Mouse (Mus musculus): Measurements from ENCODE around the gene Ap1b1.
A peak's percentile ranks its signal among the peaks of the same experiment; 100 is the strongest.

Gene Ap1b1

DNA sequence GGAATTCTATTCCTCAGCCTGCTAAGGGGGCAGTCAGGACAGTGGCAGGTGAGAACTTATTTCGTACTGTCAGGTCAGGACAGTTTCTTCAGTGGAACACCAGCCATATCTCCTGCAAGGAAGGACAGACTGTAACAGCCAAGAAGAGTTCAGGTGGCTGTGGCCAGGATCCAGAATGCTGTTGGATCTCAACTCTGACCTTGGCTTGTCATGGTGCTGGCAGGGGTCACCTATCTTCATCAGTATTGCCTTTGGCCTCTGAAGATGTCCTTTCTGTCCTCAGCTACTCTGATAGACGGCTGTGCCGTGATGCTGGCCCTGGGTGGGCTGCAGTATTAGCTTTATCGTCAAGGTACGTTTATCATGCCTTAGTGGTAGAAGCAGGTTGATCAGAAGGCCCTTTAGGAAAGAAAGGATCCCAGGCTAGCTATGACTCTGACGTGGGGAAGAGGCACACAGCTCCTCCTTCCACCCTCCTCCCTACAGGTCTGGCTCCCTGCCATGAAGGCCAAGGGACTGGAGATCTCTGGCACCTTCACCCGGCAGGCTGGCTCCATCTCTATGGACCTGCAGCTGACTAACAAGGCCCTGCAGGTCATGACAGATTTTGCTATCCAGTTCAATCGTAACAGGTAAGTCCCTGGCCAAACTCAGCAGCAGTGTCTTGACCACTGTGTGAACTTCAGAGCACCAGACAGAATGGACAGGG, 50.7 kb downstream of the Ap1b1 start:
- DNase-seq, result peak; percentile 78 to 83

DNA sequence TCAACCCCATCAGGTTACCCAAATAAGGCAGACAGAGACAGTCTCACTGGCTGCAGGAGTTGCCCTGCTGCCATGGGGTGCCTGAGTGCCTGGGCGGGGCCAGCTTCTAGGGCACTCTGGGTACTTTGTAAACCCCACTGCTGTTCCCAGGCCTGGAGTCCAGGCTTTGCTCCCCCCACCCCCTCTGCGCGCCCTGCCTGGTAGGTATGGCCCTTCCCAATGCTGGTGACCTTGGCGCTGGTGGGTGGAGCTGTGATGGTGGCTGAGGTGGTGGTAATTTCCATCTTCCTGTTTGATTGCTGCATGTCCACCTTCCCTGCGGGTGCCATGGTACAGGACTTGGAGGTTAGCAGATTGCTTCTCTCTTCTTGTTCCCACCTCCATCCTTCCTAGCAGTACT, 54.0 kb downstream of the Ap1b1 start:
- no peak for DNase-seq

DNA sequence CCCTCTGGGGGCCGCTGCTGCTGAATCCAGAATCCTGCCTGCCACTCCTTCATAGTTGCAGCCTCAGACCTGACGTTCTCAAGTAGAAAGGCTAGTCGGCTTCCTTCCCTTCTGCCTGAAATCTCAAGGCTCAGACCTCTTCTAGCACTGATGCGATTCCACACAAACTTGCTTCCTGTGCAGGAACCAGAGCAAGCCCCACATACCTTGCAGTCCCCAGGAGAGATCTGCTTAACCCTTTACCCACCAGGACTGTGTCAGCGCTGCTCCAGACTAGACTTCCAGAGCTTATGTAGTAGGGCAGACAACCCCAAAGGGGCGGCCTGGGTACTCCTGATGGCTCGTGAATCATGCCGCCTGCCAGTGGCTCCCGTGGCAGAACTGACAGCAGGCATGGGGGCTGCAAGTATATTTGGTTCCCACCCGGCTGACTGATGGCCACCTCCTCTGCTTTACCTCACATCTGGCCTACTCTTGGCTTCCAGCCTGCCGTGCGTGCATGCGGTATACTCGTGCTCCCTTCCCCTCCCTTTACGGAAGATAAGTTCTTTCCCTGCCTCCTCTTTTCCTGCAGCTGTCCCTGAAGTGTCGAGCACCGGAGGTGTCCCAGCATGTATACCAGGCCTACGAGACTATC, 54.6 kb downstream of the Ap1b1 start:
- DNase-seq, result peak in 1 of 2 experiments; percentile 23

- peak; percentile 63 to 72 for DNase-seq
Observed at GRCm38 (mm10) chr11:5042645-5043381, 56.2 kb downstream of the Ap1b1 start.

- DNase-seq, result no peak
Observed at GRCm38 (mm10) chr11:5046321-5046926, 59.8 kb downstream of the Ap1b1 start.

DNA sequence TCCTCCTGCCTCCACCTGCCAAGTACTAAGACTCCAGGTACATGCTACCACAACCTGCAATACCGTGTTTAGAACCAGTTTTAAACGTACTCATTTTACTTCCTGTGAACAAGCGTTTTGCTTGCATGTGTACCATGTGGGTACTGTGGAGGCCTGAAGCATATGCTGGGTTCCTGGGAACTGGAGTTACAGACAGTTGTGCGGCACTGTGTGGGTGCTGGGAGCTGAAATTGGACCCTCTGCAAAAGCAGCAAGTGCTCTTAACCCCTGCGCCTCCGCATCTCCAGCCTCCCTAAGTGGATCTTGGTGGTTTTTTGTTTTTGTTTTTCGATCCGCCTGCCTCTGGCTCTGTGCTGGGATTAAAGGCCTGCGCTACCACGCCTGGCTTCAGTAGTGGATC, 65.0 kb downstream of the Ap1b1 start:
- no peak for DNase-seq

DNA sequence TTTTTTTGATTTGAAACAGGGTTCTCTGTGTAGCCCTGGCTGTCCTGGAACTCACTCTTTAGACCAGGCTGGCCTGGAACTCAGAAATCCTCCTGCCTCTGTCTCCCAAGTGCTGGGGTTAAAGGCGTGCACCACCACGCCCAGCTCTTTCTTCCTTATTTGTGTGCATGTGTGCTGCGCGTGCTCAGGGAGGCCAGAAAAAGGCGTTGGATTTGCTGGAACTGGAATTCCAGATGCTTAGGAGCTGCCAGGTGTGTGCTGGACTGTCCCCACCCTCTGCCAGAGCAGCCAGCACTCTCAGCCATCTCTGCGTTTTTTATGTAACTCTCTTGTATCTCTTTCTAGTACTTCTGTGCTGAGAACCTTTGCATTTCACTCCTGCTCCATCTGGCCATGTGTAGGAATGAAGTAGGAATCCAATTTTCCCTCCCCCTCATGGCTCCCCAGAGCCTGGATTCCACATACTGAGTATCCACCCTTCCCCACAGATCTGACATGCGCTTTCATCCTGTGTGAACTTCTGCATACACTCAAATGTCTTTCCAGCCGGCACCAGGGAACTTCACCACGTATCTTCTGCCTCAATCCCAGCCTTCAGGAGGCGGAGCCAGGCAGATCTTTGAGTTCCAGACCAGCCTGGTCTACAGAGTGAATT, 65.7 kb downstream of the Ap1b1 start:
- no peak for DNase-seq

GRCm38 (mm10) chr11:5054151-5054550, 67.5 kb downstream of the Ap1b1 start:
- DNase-seq, result no peak

- no peak for DNase-seq
Observed at GRCm38 (mm10) chr11:5054874-5055273, 68.2 kb downstream of the Ap1b1 start.

- peak in 1 of 2 experiments; percentile 42 for DNase-seq
Observed at GRCm38 (mm10) chr11:5055945-5056938, 69.6 kb downstream of the Ap1b1 start.

DNA sequence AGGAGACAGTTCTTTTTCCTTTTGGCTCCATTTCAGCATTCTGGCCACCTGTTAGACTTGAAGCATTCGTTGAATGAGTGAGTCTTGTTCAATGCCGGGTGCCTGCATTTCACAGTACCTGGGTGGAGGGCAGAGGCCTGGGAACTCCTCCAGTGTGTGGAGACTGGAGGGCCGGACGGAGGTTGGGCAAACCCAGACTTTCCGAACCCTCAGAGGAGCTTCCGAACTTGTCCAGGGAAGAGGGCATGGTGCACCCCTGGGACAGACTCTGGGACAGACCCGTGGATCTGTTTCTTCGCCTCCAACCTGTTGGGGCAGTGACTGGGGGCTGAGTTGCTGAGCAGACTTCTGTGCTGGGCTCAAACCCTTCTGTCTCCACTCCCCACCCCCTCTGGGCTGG, 70.4 kb downstream of the Ap1b1 start:
- peak in 1 of 2 experiments; percentile 49 for DNase-seq

- no peak for DNase-seq
Observed at GRCm38 (mm10) chr11:5057541-5057855, 70.9 kb downstream of the Ap1b1 start.

DNA sequence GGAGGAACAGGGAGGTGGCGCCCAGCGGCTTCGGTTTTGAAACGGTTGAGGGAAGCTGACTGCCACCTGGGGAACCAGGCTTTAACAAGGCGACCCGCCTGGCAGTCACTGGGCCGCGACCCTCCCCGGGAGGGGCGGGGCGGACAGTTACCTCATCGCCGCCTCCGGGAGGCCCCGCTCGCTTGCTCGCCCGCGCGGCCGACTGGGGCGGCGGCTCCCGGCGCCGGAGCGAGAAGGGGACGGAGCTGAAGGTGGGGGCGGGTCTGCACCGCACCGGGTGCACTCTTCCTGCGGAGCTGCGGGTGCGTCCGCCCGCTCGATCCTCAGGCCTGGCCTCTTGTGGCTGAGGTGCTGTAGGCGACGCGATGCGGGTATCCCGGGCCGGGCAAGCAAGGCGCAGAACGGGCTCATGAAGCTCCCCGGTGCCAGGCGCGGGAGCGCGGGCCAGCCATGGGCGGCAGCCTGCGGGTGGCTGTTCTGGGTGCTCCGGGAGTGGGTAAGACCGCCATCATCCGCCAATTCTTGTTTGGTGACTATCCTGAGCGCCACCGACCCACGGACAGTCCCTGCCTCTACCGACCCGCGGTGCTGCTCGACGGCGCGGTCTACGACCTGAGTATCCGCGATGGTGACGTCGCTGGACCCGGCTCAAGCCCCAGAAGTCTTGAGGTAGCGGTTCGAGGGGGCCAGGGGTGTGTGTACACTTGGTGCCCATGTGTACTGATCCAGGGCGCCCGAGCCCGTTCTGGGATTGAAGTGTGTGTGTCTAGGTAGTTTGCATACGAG, 71.4 kb downstream of the Ap1b1 start, which contains the start of gene Rasl10a:
Gene Rasl10a, plus strand, starts transcription at position 273 of the 786 bp plus-strand sequence.
- DNase-seq, result peak in 1 of 2 experiments; percentile 42

GRCm38 (mm10) chr11:5058783-5059182, 72.2 kb downstream of the Ap1b1 start:
- DNase-seq, result no peak

DNA sequence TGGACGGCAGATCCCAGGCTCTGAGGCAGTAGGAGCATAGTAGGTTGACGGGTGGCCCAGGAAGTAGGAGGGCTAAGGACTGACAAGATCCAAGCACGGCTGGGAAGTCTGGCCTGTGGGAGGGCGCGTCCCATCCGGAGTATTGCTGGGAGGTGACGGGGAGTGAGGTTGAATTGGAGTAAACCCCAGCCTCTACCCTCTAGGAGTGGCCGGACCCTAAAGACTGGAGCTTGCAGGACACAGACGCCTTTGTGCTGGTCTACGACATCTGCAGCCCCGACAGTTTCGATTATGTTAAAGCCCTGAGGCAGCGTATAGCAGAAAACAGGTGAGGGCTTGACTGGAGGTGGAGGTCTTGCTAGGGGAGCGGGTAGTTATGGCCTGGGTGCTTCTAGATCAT, 72.6 kb downstream of the Ap1b1 start:
- DNase-seq, result peak in 1 of 2 experiments; percentile 14

DNA sequence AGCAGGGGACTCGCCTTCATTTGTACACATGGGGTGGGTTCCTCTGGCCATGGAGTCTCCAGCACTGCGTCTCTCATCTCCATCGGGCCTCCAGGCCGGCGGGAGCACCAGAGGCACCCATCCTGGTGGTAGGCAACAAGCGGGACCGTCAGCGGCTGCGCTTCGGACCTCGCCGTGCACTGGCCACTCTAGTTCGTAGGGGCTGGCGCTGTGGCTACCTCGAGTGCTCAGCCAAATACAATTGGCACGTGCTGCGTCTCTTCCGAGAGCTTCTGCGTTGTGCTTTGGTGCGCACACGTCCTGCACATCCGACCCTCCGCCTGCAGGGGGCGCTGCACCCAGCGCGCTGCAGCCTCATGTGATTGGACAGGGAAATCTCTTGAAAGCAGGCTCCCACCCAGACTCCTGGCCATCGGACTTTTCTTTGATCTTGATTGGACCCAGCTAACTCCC, 73.1 kb downstream of the Ap1b1 start:
- peak; percentile 62 to 78 for DNase-seq

DNA sequence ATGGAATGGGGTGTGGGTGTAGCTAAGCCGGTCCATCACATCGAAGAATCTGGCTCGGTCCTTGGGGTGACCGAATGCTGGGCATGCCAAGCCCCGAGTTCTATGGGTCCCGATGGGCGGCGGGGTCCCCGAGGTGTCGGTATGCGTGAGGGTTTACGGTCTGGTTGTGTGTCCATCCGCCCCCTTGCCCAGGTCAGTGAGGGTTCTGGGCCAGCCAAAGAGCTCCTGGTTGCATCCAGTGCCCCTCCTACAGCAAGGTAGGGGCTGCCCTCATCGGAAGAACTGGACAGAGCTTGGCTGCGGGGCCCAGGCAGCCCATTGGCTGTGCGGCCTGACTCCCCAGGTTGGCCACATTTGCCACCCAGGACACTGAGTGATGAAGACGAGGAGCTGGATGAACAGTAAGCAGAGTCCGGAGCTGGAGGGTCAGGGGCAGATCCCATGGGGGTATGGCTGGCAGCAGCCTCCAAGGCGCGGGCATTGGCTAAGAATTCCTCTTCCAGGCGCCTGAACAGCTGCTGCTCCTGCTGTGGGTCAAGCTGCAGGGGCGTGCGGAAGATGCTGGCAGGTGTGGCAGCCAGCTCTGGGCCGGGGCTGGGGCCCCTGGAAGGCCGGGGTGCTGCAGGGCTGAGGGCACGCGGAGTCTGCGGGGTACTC, 74.3 kb downstream of the Ap1b1 start:
- DNase-seq, result peak; percentile 46 to 51

- peak; percentile 87 for DNase-seq
Observed at GRCm38 (mm10) chr11:5061413-5062139, 75.0 kb downstream of the Ap1b1 start.

DNA sequence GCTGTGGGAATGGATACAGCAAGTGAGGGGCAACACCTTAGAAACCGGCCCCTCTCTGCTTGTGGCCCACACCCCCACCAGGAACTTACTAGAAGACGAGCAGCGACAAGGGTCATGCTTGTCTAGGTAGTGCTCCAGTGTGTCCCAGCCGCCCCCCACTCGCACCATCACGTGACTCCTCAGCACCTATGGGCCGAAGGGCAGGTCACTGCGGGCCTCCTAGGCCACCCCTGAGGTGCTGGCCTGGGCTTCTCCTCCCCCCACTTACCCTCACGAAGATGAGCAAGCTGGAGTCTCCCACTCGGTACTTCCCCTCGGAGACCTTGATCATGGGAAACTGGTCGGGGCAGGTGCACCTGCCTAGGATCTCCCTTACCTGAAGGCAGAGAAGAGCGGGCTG, 75.7 kb downstream of the Ap1b1 start:
- DNase-seq, result no peak
